Mouse (Mus musculus): ENCODE data around the gene Sft2d1.

DNA sequence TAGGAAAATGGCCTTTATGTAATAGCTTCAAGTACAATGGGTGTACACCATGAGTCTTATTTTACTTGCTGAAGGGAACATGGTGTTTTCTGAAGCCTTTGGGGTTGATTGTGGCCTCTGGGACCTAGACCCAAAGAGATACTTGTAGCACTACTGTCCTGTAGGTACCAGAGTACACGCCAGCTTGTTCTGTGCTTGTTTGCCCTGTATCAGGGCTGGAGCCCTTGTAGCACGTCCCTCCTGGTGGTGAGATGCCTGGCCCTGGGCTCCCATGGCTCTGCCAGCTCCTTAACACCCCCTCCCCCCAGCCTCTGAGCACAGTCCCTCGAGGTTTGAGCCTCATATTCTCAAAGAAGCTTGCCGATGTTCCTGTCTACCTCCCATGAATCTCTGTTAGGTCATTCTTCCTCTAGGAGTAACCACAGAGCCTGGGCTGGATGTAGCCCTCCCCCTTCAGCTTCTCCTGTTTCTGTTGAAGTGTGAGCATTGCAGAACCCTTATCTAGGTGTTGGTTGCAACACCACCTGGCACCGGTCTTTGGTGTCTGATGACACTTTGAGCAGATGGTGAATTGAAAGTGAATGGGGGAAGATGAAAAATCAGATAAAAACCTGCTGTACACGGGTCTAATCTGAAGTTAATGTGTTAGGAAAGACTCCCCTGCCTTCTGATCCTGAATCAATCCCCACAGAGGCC is 38.7 kb upstream of the Sft2d1 start:
- no peak for TF ChIP-seq USF1 (IDR thresholded peaks at IDR 0.05; ENCODE audit: low read depth)
- no peak for TF ChIP-seq POLR2A (IDR thresholded peaks at IDR 0.05; ENCODE audit: insufficient read length, low read depth)
- TF ChIP-seq MYOG (IDR thresholded peaks at IDR 0.05; ENCODE audit: control insufficient read depth in 1 of 3, insufficient read depth in 1 of 3, insufficient read length in 2 of 3, low read depth in 2 of 3): no peak
- no peak for TF ChIP-seq MYOD1 (IDR thresholded peaks at IDR 0.05; ENCODE audit: control insufficient read depth in 1 of 3, insufficient read length in 2 of 3, low read depth in 2 of 3)
- no peak for TF ChIP-seq POLR2AphosphoS2 (IDR thresholded peaks at IDR 0.05; ENCODE audit: insufficient read length, low read depth)
- TF ChIP-seq TCF12 (IDR thresholded peaks at IDR 0.05; ENCODE audit: insufficient read depth, poor library complexity, severe bottlenecking): no peak

All from myocyte (in vitro differentiated cells).